ENCODE assay signal across 19 mouse cellular contexts in the genomic region with DNA sequence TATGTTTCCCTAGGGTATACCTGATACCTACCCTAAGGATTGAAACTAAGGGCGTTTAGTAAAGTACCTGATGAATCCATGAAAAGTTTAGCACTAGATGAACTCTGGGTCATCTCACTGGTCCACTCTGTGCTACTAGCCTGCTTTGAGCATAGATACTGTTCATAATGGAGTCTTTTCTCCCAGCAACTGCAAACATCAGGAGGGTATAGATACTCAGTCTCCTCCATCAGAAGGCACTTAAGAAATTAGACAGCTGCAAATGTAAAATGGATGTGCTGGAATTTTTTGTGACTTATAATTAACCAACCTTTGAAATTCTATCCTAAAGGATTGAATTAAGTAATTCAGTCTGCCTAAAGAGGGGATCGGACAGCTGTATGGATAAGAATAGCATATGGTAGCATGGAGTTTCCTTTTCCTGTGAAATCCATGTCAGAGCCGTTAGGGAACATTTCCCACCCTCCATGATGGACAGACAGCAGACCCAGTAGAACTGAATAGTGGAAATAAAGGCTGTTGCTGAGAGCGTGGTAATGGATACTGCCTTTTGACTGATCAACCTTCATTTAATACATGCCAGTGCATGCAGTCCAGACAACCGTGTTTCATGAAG.
"Had no signal": no experiment of that assay in that cellular context is flagged by ENCODE, and none has a peak within 500 bp of the region (broad histone marks: within the 10 kb centered on the region; RNA-seq: fewer than 3 reads in every experiment).

No protein-coding gene starts in this region.

- H3K4me3 ChIP-seq: midbrain, embryonic 10.5 days; midbrain, embryonic 12.5 days; myocyte; neural tube, embryonic 13.5 days; neural tube, embryonic 15.5 days had no signal

- H3K9ac ChIP-seq: liver, postnatal 0 days; lung, embryonic 14.5 days; midbrain, embryonic 12.5 days; neural tube, embryonic 13.5 days; neural tube, embryonic 15.5 days had no signal

- H3K9me3 ChIP-seq: midbrain, embryonic 10.5 days; midbrain, embryonic 12.5 days; neural tube, embryonic 13.5 days; neural tube, embryonic 15.5 days had no signal

- ATAC-seq: liver, postnatal 0 days; midbrain, embryonic 16.5 days had no signal

- DNase-seq: liver, postnatal 0 days; lung, embryonic 14.5 days; lung, postnatal 10 days; lung, postnatal 4 days; midbrain, embryonic 14.5 days; retina, postnatal 1 day; right cerebral cortex, adult 18-20 months; right cerebral cortex, postnatal 25 days; right cerebral cortex, postnatal 4 days; spleen, adult 18-20 months; thymus, adult 18-20 months; thymus, postnatal 14 days; thymus, postnatal 36 days had no signal

- H3K4me2 ChIP-seq: lung, embryonic 14.5 days; midbrain, embryonic 12.5 days; neural tube, embryonic 13.5 days; neural tube, embryonic 15.5 days had no signal

- H3K36me3 ChIP-seq: midbrain, embryonic 10.5 days; midbrain, embryonic 12.5 days; neural tube, embryonic 13.5 days; neural tube, embryonic 15.5 days had no signal

- H3K4me1 ChIP-seq: midbrain, embryonic 10.5 days; midbrain, embryonic 12.5 days; neural tube, embryonic 13.5 days; neural tube, embryonic 15.5 days had no signal

- H3K27me3 ChIP-seq: midbrain, embryonic 12.5 days; neural tube, embryonic 13.5 days; neural tube, embryonic 15.5 days had no signal

- H3K27ac ChIP-seq: midbrain, embryonic 10.5 days; midbrain, embryonic 12.5 days; neural tube, embryonic 13.5 days; neural tube, embryonic 15.5 days had no signal
